Mouse (Mus musculus): ENCODE data around the gene Klhl33.
"Not testable (repeated sequence)": the region's sequence is repeated elsewhere in the genome, so short reads cannot be mapped to it uniquely, and the experiment has no call there.

Gene Klhl33

GRCm38 (mm10) chr14:50897374-50897765, at the start of gene Klhl33:
Gene Klhl33 (minus strand): TSS chr14:50897507.
- DNase-seq (ENCODE audit: low spot score in 2 of 2): no peak

- not testable (repeated sequence) for DNase-seq (ENCODE audit: low spot score in 2 of 2)
Measured at GRCm38 (mm10) chr14:50945526-50945925, 48.2 kb upstream of the Klhl33 start.

- not testable (repeated sequence) for DNase-seq (ENCODE audit: low spot score in 2 of 2)
Measured at GRCm38 (mm10) chr14:50945081-50945480, 47.8 kb upstream of the Klhl33 start.

GRCm38 (mm10) chr14:50944668-50945033, 47.3 kb upstream of the Klhl33 start:
- DNase-seq (ENCODE audit: low spot score in 2 of 2): not testable (repeated sequence)

- peak; percentile 95 to 98 for DNase-seq (ENCODE audit: low spot score in 2 of 2)
Measured at GRCm38 (mm10) chr14:50943932-50944667, 46.8 kb upstream of the Klhl33 start, which contains the start of gene Gm49342. Gene Gm49342 (plus strand): TSS chr14:50944517.

- no peak for DNase-seq (ENCODE audit: low spot score in 2 of 2)
Measured at GRCm38 (mm10) chr14:50938940-50939339, 41.6 kb upstream of the Klhl33 start.

GRCm38 (mm10) chr14:50938119-50938908, 41.0 kb upstream of the Klhl33 start:
- no peak for DNase-seq (ENCODE audit: low spot score in 2 of 2)

- DNase-seq (ENCODE audit: low spot score in 2 of 2): no peak
Measured at GRCm38 (mm10) chr14:50936649-50937048, 39.3 kb upstream of the Klhl33 start.

GRCm38 (mm10) chr14:50931493-50932020, 34.2 kb upstream of the Klhl33 start:
- DNase-seq (ENCODE audit: low spot score in 2 of 2): peak in 1 of 2 experiments; percentile 28

GRCm38 (mm10) chr14:50930754-50931492, 33.6 kb upstream of the Klhl33 start, which contains the start of the genes Pip4p1 and Pnp:
Gene Pip4p1 (minus strand): TSS chr14:50930856.
Gene Pnp (plus strand): TSS chr14:50931082.
- DNase-seq (ENCODE audit: low spot score in 2 of 2): peak; percentile 99 to 100

- peak in 1 of 2 experiments; percentile 82 for DNase-seq (ENCODE audit: low spot score in 2 of 2)
Measured at GRCm38 (mm10) chr14:50930377-50930753, 33.1 kb upstream of the Klhl33 start.

GRCm38 (mm10) chr14:50929951-50930350, 32.6 kb upstream of the Klhl33 start:
- DNase-seq (ENCODE audit: low spot score in 2 of 2): no peak

- no peak for DNase-seq (ENCODE audit: low spot score in 2 of 2)
Measured at GRCm38 (mm10) chr14:50927366-50927765, 30.1 kb upstream of the Klhl33 start.

GRCm38 (mm10) chr14:50925111-50925920, 28.0 kb upstream of the Klhl33 start:
- DNase-seq (ENCODE audit: low spot score in 2 of 2): no peak

- DNase-seq (ENCODE audit: low spot score in 2 of 2): peak; percentile 96 to 97
Measured at GRCm38 (mm10) chr14:50924281-50925064, 27.2 kb upstream of the Klhl33 start, which contains the start of the genes Osgep and Apex1. Gene Osgep (minus strand): TSS chr14:50924893. Gene Apex1 (plus strand): TSS chr14:50924968.

- DNase-seq (ENCODE audit: low spot score in 2 of 2): not testable (repeated sequence)
Measured at GRCm38 (mm10) chr14:50923437-50923836, 26.1 kb upstream of the Klhl33 start.

- DNase-seq (ENCODE audit: low spot score in 2 of 2): no peak
Measured at GRCm38 (mm10) chr14:50911356-50911755, 14.0 kb upstream of the Klhl33 start.

- DNase-seq (ENCODE audit: low spot score in 2 of 2): no peak
Measured at GRCm38 (mm10) chr14:50908126-50908525, 10.8 kb upstream of the Klhl33 start.

- DNase-seq (ENCODE audit: low spot score in 2 of 2): not testable (repeated sequence)
Measured at GRCm38 (mm10) chr14:50905327-50905726, 8.0 kb upstream of the Klhl33 start.

- no peak for DNase-seq (ENCODE audit: low spot score in 2 of 2)
Measured at GRCm38 (mm10) chr14:50904828-50905129, 7.5 kb upstream of the Klhl33 start.
